Mouse (Mus musculus) lung, embryonic 16.5 days (tissue): ENCODE results near the gene Lrrc8b. TPM values are rescaled to one million over a fixed set of nuclear protein-coding genes. Genes with fewer than 3 reads are reported as not detected.

Experiments used
- ATAC-seq: fragments of 200-750 bp; cut with Nextera tagmentation; 2 replicates; pipeline ENCODE4 v1.8.0; 2017; ENCODE audit warnings: low read depth, mild to moderate bottlenecking, moderate library complexity
- H3K27ac ChIP-seq: fragments of 300-500 bp; sonication (generic); 2 replicates; pipeline ENCODE4 v1.5.1; 2014; ENCODE audit warnings: mild to moderate bottlenecking, control low read depth, low read length
- H3K27me3 ChIP-seq: fragments of 300-500 bp; sonication (generic); 2 replicates; pipeline ENCODE4 v1.6.1; 2014; ENCODE audit warnings: low read depth, low read length, mixed read lengths; ENCODE audit not compliant: control insufficient read depth, insufficient read depth
- H3K36me3 ChIP-seq: fragments of 300-500 bp; sonication (generic); 2 replicates; pipeline ENCODE4 v1.6.1; 2014; ENCODE audit warnings: low read length; ENCODE audit not compliant: control insufficient read depth, insufficient read depth
- H3K4me1 ChIP-seq: fragments of 300-500 bp; sonication (generic); replicated peaks from 2 replicates; pipeline ENCODE4 v1.6.1; 2014; ENCODE audit warnings: low read length, mixed read lengths; ENCODE audit not compliant: control insufficient read depth, insufficient read depth
- H3K4me2 ChIP-seq: fragments of 300-500 bp; sonication (generic); 2 replicates; pipeline ENCODE4 v1.6.1; 2014; ENCODE audit warnings: low read depth, low read length, control low read depth
- H3K4me3 ChIP-seq: fragments of 300-500 bp; sonication (generic); 2 replicates; pipeline ENCODE4 v1.5.1; 2014; ENCODE audit warnings: mild to moderate bottlenecking, low read length, control low read depth
- H3K9ac ChIP-seq: fragments of 300-500 bp; sonication (generic); 2 replicates; pipeline ENCODE4 v1.6.1; 2014; ENCODE audit warnings: low read length, control low read depth
- H3K9me3 ChIP-seq: fragments of 300-500 bp; sonication (generic); 2 replicates; pipeline ENCODE4 v1.6.1; 2016; ENCODE audit warnings: low read length; ENCODE audit not compliant: control insufficient read depth
- WGBS: fragments of 180-500 bp; shearing (Covaris S2); extraction: QIAGEN DNeasy Blood & Tissue Kit; methylation state at CpG from one replicate; pipeline ENCODE4 v1.1.7; 2014; 5-methylcytosine and 5-hydroxymethylcytosine counted together
- polyA plus RNA-seq: library from polyadenylated mRNA; unstranded; fragments of >200 nt; fragmentation: Nextera tagmentation; extraction: Ambion mirVana; gene quantifications from 2 replicates; pipeline ENCODE4 v1.2.1, GENCODE M21; 2015

Gene Lrrc8b
- polyA plus RNA-seq, 1 experiment from 2014 or later = 5.6 TPM

GRCm38 (mm10) chr5:105518626-105519095, 103.1 kb downstream of the Lrrc8b start:
- peak overlapping the region; percentile 84 for H3K9ac ChIP-seq
- no peaks in the 10 kb centered on the region for H3K27me3 ChIP-seq
- H3K4me3 ChIP-seq = peak overlapping the region; percentile 80
- H3K4me1 ChIP-seq = peaks cover 12% of the 10 kb centered on the region
- H3K36me3 ChIP-seq = no peaks in the 10 kb centered on the region
- under 1% methylated on average over 16 of the region's 16 CpGs for WGBS
- no peaks in the 10 kb centered on the region for H3K9me3 ChIP-seq
- ATAC-seq = peak; percentile 52
- peak overlapping the region; percentile 76 for H3K4me2 ChIP-seq
- H3K27ac ChIP-seq = peak overlapping the region; percentile 79

- peaks cover 12% of the 10 kb centered on the region for H3K4me1 ChIP-seq
- under 1% methylated on average over 79 of the region's 93 CpGs for WGBS
- peak within 1 kb of the TSS; percentile 84 for H3K9ac ChIP-seq
- no peaks in the 10 kb centered on the region for H3K36me3 ChIP-seq
- peak; percentile 96 for ATAC-seq
- peak within 1 kb of the TSS; percentile 79 for H3K27ac ChIP-seq
- H3K4me2 ChIP-seq = peak within 1 kb of the TSS; percentile 76
- peak within 1 kb of the TSS; percentile 80 for H3K4me3 ChIP-seq
- no peaks in the 10 kb centered on the region for H3K9me3 ChIP-seq
- no peaks in the 10 kb centered on the region for H3K27me3 ChIP-seq
Observed at GRCm38 (mm10) chr5:105519096-105519975, 103.8 kb downstream of the Lrrc8b start, which contains the start of gene Lrrc8c. TSS of gene Lrrc8c (plus strand) at chr5:105519388.

GRCm38 (mm10) chr5:105519976-105520300, 104.4 kb downstream of the Lrrc8b start:
- peak overlapping the region; percentile 80 for H3K4me3 ChIP-seq
- ATAC-seq = no peak
- H3K27me3 ChIP-seq = no peaks in the 10 kb centered on the region
- peak overlapping the region; percentile 76 for H3K4me2 ChIP-seq
- H3K4me1 ChIP-seq = peaks cover 12% of the 10 kb centered on the region
- peaks cover 2% of the 10 kb centered on the region; the same call in 1 of the 2 replicates for H3K36me3 ChIP-seq
- peak overlapping the region; percentile 79; the same call in 1 of the 2 replicates for H3K27ac ChIP-seq
- peak overlapping the region; percentile 84 for H3K9ac ChIP-seq
- 3% methylated on average over 5 of the region's 5 CpGs for WGBS
- no peaks in the 10 kb centered on the region for H3K9me3 ChIP-seq

- no peak overlapping the region for H3K27ac ChIP-seq
- no peak for ATAC-seq
- H3K4me1 ChIP-seq = peaks cover 12% of the 10 kb centered on the region
- H3K27me3 ChIP-seq = no peaks in the 10 kb centered on the region
- peak overlapping the region; percentile 84 for H3K9ac ChIP-seq
- H3K36me3 ChIP-seq = peaks cover 2% of the 10 kb centered on the region; the same call in 1 of the 2 replicates
- H3K9me3 ChIP-seq = no peaks in the 10 kb centered on the region
- H3K4me2 ChIP-seq = peak overlapping the region; percentile 76
- WGBS = 34% methylated on average over 9 of the region's 9 CpGs
- peak overlapping the region; percentile 80 for H3K4me3 ChIP-seq
Observed at GRCm38 (mm10) chr5:105520442-105520965, 104.9 kb downstream of the Lrrc8b start.

- Histone ChIP-seq H3K4me2 (peak overlapping the region; percentile 32), H3K9me3 (no peaks in the 10 kb centered on the region), H3K4me3 (no peak overlapping the region), H3K36me3 (peaks cover 2% of the 10 kb centered on the region; the same call in 1 of the 2 replicates), H3K27me3 (no peaks in the 10 kb centered on the region), H3K9ac (no peak overlapping the region), H3K4me1 (peaks cover 8% of the 10 kb centered on the region), H3K27ac (peak overlapping the region; percentile 73)
- ATAC-seq = 0 out of 2 replicates have a peak, but pooled peaks have one; percentile 8
- WGBS = 30% methylated on average over 3 of the region's 3 CpGs
Observed at GRCm38 (mm10) chr5:105523452-105523851, 107.9 kb downstream of the Lrrc8b start.

GRCm38 (mm10) chr5:105525004-105525403, 109.4 kb downstream of the Lrrc8b start:
- H3K9me3 ChIP-seq = no peaks in the 10 kb centered on the region
- H3K4me3 ChIP-seq = no peak overlapping the region
- peaks cover 7% of the 10 kb centered on the region; the same call in 1 of the 2 replicates for H3K4me1 ChIP-seq
- no peak for ATAC-seq
- WGBS = 90% methylated on average over 12 of the region's 12 CpGs
- no peak overlapping the region for H3K9ac ChIP-seq
- no peak overlapping the region for H3K27ac ChIP-seq
- peaks cover 2% of the 10 kb centered on the region; the same call in 1 of the 2 replicates for H3K36me3 ChIP-seq
- no peaks in the 10 kb centered on the region for H3K27me3 ChIP-seq
- no peak overlapping the region for H3K4me2 ChIP-seq

- Histone ChIP-seq H3K27me3 (no peaks in the 10 kb centered on the region), H3K36me3 (peaks cover 2% of the 10 kb centered on the region; the same call in 1 of the 2 replicates), H3K9me3 (no peaks in the 10 kb centered on the region), H3K9ac (no peak overlapping the region), H3K4me2 (no peak overlapping the region), H3K4me1 (peaks cover 10% of the 10 kb centered on the region), H3K27ac (no peak overlapping the region), H3K4me3 (no peak overlapping the region)
- WGBS = 87% methylated on average over 4 of the region's 4 CpGs
- ATAC-seq = no peak
Observed at GRCm38 (mm10) chr5:105526107-105526645, 110.6 kb downstream of the Lrrc8b start.

GRCm38 (mm10) chr5:105526766-105527165, 111.2 kb downstream of the Lrrc8b start:
- H3K27me3 ChIP-seq = no peaks in the 10 kb centered on the region
- H3K4me1 ChIP-seq = peaks cover 12% of the 10 kb centered on the region
- H3K27ac ChIP-seq = no peak overlapping the region
- 91% methylated on average over 9 of the region's 9 CpGs for WGBS
- H3K36me3 ChIP-seq = peaks cover 2% of the 10 kb centered on the region; the same call in 1 of the 2 replicates
- H3K9me3 ChIP-seq = no peaks in the 10 kb centered on the region
- H3K4me3 ChIP-seq = no peak overlapping the region
- H3K4me2 ChIP-seq = no peak overlapping the region
- no peak overlapping the region for H3K9ac ChIP-seq
- no peak for ATAC-seq
